Mouse (Mus musculus): Measurements from ENCODE around the gene Zbtb33. TPM values are rescaled to one million over a fixed set of nuclear protein-coding genes. Genes with fewer than 3 reads are reported as not detected.

Zbtb33 gene
- total RNA-seq, 2 experiments from 2014 or later = 6.0 to 6.6 TPM

Small RNA genes within 50 kb of the gene (microRNA-seq; reads per million reads assigned to microRNA genes)
- not detected for gene Mir3110

Other genes starting within 250 kb of the Zbtb33 start
- gene Btg1-ps1, start 171.0 kb upstream of the Zbtb33 start, total RNA-seq (2021) = not detected
- not detected for gene Btg1-ps2, start 146.7 kb upstream of the Zbtb33 start, total RNA-seq (2021)
- not detected for gene Rhox10, start 123.3 kb upstream of the Zbtb33 start, total RNA-seq (2021)
- gene Rhox11, start 104.7 kb upstream of the Zbtb33 start, total RNA-seq (2021) = not detected
- gene Rhox12, start 78.9 kb upstream of the Zbtb33 start, total RNA-seq (2021) = not detected
- not detected for gene Rhox13, start 68.6 kb upstream of the Zbtb33 start, total RNA-seq (2021)
- gene Tmem255a, start 62.6 kb downstream of the Zbtb33 start, total RNA-seq (2021) = 1 to 10 TPM in 1 of 2 experiments, under 1 TPM in 1; 0.26 to 1.1 TPM
- 1 to 10 TPM; 1.6 to 4.3 TPM for gene Atp1b4, start 126.4 kb downstream of the Zbtb33 start, total RNA-seq (2021)

Measured in gastrocnemius, adult 18-20 months (tissue).